Mouse (Mus musculus) small intestine, adult 2 months (tissue): Measurements from ENCODE around the gene Tbc1d14. TPM values are rescaled to one million over a fixed set of nuclear protein-coding genes. Genes with fewer than 3 reads are reported as not detected.

Source experiments
- H3K27ac ChIP-seq: fragments of 200-500 bp; 2 replicates; pipeline ENCODE4 v1.5.1; 2012; ENCODE audit warnings: low read depth, low read length, control low read depth, inconsistent platforms; ENCODE audit not compliant: insufficient read depth
- H3K27me3 ChIP-seq: fragments of 200-500 bp; 2 replicates; pipeline ENCODE4 v1.6.1; 2012; ENCODE audit warnings: mild to moderate bottlenecking, moderate library complexity, low read length, inconsistent platforms; ENCODE audit not compliant: control insufficient read depth, insufficient read depth
- H3K36me3 ChIP-seq: fragments of 200-500 bp; 2 replicates; pipeline ENCODE4 v1.6.1; 2012; ENCODE audit warnings: mild to moderate bottlenecking, low read length, control low read depth, inconsistent platforms; ENCODE audit not compliant: control insufficient read depth, insufficient read depth
- H3K4me1 ChIP-seq: fragments of 200-500 bp; 2 replicates; pipeline ENCODE4 v1.6.1; 2012; ENCODE audit warnings: low read length, inconsistent platforms, mixed read lengths; ENCODE audit not compliant: control insufficient read depth, insufficient read depth, insufficient read length
- H3K4me3 ChIP-seq: fragments of 200-500 bp; 2 replicates; pipeline ENCODE4 v1.5.1; 2012; ENCODE audit warnings: low read depth, mild to moderate bottlenecking, control low read depth, inconsistent platforms, low read length, moderate library complexity
- CTCF ChIP-seq: fragments of 200-500 bp; IDR thresholded peaks from 2 replicates; pipeline ENCODE4 v1.5.1; 2012; ENCODE audit warnings: low read depth, mild to moderate bottlenecking, control low read depth, inconsistent platforms, low read length, moderate library complexity, mixed read lengths; ENCODE audit not compliant: insufficient replicate concordance, insufficient read length; ENCODE audit errors: extremely low read depth
- POLR2A ChIP-seq: fragments of 200-500 bp; IDR thresholded peaks from 2 replicates; pipeline ENCODE4 v1.6.1; 2012; ENCODE audit warnings: low read depth, mild to moderate bottlenecking, control low read depth, inconsistent platforms, low read length, moderate library complexity
- WGBS: fragments of 180-500 bp; shearing (Covaris S2); methylation state at CpG from one replicate; pipeline ENCODE4 v1.1.7; 2018; 5-methylcytosine and 5-hydroxymethylcytosine counted together
- polyA plus RNA-seq: library from polyadenylated mRNA; depleted of rRNA; stranded (reverse); fragments of >200 nt; gene quantifications from 2 replicates; pipeline ENCODE4 v1.2.3, GENCODE M21; 2012

Gene Tbc1d14
- polyA plus RNA-seq, 1 experiment: 21.7 TPM

DNA sequence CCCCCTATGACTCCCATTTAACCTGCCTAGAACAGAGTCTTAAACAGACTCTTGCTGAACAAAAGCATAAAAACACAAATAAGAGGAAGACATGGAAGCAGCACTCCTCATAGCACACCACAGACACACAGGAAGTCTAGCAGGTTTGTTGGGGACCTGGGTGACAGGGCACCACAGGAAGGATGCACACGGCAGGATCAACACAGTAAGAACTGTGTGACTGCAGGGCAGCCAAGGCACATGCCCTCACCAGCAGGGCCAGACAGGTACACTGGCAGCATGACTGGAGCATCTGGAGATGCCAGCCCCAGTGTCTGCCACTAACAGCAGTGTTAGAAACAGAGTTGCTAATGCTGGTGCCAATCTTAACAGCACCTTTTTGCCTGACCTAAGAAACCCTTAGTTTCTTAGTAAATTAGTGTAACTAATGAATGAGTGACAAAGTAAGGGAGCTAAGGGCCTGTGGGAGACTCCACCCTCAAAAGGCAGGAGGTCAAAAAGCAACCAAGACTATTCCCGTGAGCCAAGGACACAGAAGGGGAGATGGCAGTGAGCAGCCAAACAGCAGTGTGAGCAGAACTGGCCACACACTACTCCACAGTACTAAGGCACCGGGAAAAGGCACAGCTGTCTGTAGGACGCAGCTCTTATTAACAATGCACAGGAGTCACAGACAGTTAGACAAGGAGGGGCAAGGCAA is 22.4 kb downstream of the Tbc1d14 start:
- Histone ChIP-seq H3K4me1 (peaks cover 44% of the 10 kb centered on the region; the same call in 1 of the 2 replicates), H3K27ac (no peak overlapping the region), H3K36me3 (peaks cover 26% of the 10 kb centered on the region), H3K27me3 (no peaks in the 10 kb centered on the region), H3K4me3 (no peak overlapping the region)
- TF ChIP-seq POLR2A: no peak
- TF ChIP-seq CTCF: no peak
- 68% methylated on average over 4 of the region's 4 CpGs for WGBS

DNA sequence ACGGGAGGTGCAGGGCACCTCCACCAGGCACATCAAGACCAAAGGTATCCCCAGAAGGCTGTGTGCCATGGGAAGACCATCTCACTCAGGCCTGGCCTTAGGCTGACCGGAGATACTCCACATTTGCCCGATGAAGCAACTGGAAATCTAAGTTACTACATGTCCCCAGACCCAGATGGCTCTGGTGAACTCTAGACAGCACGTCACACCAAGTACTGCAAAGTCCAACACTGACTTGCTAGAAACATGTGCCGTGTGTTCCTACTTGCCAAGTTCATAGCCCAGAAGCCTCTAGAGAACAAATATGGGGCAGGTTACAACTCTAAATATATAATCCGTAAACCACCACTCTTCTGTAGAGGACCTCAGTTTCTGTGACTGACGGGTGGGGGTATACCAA is 23.0 kb downstream of the Tbc1d14 start:
- TF ChIP-seq CTCF (no peak), POLR2A (no peak)
- Histone ChIP-seq H3K36me3 (peaks cover 26% of the 10 kb centered on the region), H3K4me3 (no peak overlapping the region), H3K27ac (no peak overlapping the region), H3K4me1 (peaks cover 39% of the 10 kb centered on the region; the same call in 1 of the 2 replicates), H3K27me3 (no peaks in the 10 kb centered on the region)
- 87% methylated on average over 7 of the region's 7 CpGs for WGBS

DNA sequence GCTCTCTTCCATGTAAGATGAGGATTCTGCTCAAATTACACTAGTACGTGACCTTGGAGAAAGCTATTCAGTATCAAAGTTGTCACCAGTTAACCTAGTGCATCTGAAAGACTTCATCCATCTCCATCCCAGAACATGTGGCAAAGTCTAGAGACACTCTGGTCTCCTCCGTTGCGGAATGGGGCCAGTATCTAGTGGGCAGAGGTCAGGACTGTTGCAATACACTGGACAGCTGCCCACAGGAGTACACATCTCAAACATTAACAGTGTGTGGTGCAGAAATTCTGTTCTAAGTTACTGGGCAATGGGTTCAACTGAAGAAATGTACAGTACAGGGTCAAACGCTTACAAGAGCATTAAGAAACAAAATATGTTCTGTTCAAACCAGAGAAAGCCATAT is 25.0 kb downstream of the Tbc1d14 start:
- no peak overlapping the region for H3K27ac ChIP-seq
- TF ChIP-seq CTCF: no peak
- TF ChIP-seq POLR2A: no peak
- peaks cover 33% of the 10 kb centered on the region; the same call in 1 of the 2 replicates for H3K4me1 ChIP-seq
- no peaks in the 10 kb centered on the region for H3K27me3 ChIP-seq
- no peak overlapping the region for H3K4me3 ChIP-seq
- H3K36me3 ChIP-seq: peaks cover 26% of the 10 kb centered on the region
- WGBS: 60% methylated on average over 4 of the region's 4 CpGs

- Histone ChIP-seq H3K36me3 (peaks cover 30% of the 10 kb centered on the region), H3K27ac (no peak overlapping the region), H3K4me1 (peaks cover 35% of the 10 kb centered on the region; the same call in 1 of the 2 replicates), H3K27me3 (no peaks in the 10 kb centered on the region), H3K4me3 (no peak overlapping the region)
- TF ChIP-seq CTCF: no peak
- WGBS: 26% methylated on average over 2 of the region's 2 CpGs
These were observed 25.4 kb downstream of the Tbc1d14 start for GRCm38 (mm10) chr5:36567627-36568026.

DNA sequence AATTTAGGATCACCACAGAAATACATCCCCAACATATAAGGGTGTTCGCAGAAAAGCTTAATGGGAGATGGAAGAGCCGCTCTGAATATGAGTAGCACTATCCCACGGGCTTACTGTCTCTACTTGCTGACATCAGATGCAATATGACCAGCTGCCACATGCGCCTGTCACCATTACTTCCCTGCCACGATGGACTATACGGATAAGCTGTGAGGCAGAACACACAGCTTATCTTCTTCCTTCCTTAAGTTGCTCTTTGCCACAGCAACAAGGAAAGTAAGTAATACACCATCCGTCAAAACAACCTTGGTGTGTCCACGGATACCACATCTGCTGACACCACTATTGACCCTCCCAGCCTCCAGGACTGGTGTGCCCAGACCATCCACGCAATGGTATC is 28.5 kb downstream of the Tbc1d14 start:
- Histone ChIP-seq H3K36me3 (peaks cover 11% of the 10 kb centered on the region), H3K4me3 (no peak overlapping the region), H3K27me3 (no peaks in the 10 kb centered on the region), H3K4me1 (peaks cover 39% of the 10 kb centered on the region; the same call in 1 of the 2 replicates), H3K27ac (no peak overlapping the region)
- 73% methylated on average over 9 of the region's 9 CpGs for WGBS
- TF ChIP-seq CTCF (no peak), POLR2A (no peak)

DNA sequence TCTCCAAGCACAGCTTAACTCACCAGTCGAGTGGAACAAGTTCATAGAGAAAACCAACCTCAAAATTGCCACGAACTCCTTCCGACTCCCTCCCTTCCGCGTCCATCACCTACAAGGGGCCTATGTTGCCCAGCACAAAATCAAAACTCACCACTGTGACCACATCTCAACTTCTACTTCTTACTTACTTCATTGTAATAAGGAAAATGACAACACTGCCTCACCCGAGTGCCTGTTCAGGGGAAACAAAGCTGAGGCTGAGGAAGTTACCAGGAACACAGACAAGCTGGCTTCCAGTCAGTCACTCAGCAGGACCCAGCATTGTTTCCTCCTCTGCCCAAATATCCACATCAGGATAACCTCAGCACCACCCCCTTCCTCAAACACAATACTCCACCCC is 29.3 kb downstream of the Tbc1d14 start:
- Histone ChIP-seq H3K27ac (peak overlapping the region; percentile 32), H3K4me1 (peaks cover 42% of the 10 kb centered on the region), H3K36me3 (peaks cover 11% of the 10 kb centered on the region), H3K27me3 (no peaks in the 10 kb centered on the region), H3K4me3 (no peak overlapping the region)
- WGBS: 82% methylated on average over 6 of the region's 6 CpGs
- TF ChIP-seq CTCF (no peak), POLR2A (no peak)

GRCm38 (mm10) chr5:36562791-36563445 is 30.2 kb downstream of the Tbc1d14 start:
- WGBS: 82% methylated on average over 10 of the region's 10 CpGs
- Histone ChIP-seq H3K36me3 (peaks cover 8% of the 10 kb centered on the region), H3K4me3 (no peak overlapping the region), H3K27me3 (no peaks in the 10 kb centered on the region), H3K4me1 (peaks cover 38% of the 10 kb centered on the region), H3K27ac (peak overlapping the region; percentile 32)
- no peak for TF ChIP-seq POLR2A
- TF ChIP-seq CTCF: no peak
